ENCODE assay signal across 23 mouse cellular contexts in genomic region chr2:128169486-128169885, GRCm38 (mm10).
"Had no signal": no experiment of that assay in that cellular context is flagged by ENCODE, and none has a peak within 500 bp of the region (broad histone marks: within the 10 kb centered on the region; RNA-seq: fewer than 3 reads in every experiment).

No protein-coding gene starts in this region.

- ATAC-seq: hindbrain, postnatal 0 days; intestine, embryonic 16.5 days had no signal

- H3K27me3 ChIP-seq: heart, embryonic 13.5 days; heart, embryonic 15.5 days; hindbrain, embryonic 13.5 days; hindbrain, embryonic 15.5 days; kidney, embryonic 15.5 days; limb, embryonic 13.5 days; limb, embryonic 15.5 days had no signal

- H3K4me2 ChIP-seq: heart, embryonic 11.5 days; heart, embryonic 13.5 days; heart, embryonic 15.5 days; hindbrain, embryonic 13.5 days; hindbrain, embryonic 15.5 days; kidney, embryonic 15.5 days; limb, embryonic 13.5 days; limb, embryonic 15.5 days had no signal

- H3K9ac ChIP-seq: heart, embryonic 13.5 days; heart, embryonic 15.5 days; hindbrain, embryonic 13.5 days; hindbrain, embryonic 15.5 days; kidney, embryonic 15.5 days; limb, embryonic 13.5 days; limb, embryonic 15.5 days; liver, embryonic 14.5 days had no signal

- H3K27ac ChIP-seq: heart, adult 2 months; heart, embryonic 13.5 days; heart, embryonic 15.5 days; hindbrain, embryonic 13.5 days; hindbrain, embryonic 15.5 days; hindbrain, postnatal 0 days; kidney, embryonic 15.5 days; kidney, postnatal 0 days; limb, embryonic 13.5 days; limb, embryonic 15.5 days; liver, embryonic 14.5 days had no signal

- DNase-seq: gastrocnemius, postnatal 14 days; gastrocnemius, postnatal 36 days; heart, adult 11 months; heart, adult 2 months; heart, postnatal 14 days; heart, postnatal 36 days; kidney, adult 11 months; kidney, adult 2 months; kidney, adult 9 months; kidney, postnatal 14 days; kidney, postnatal 36 days had no signal

- H3K9me3 ChIP-seq: heart, embryonic 13.5 days; heart, embryonic 15.5 days; hindbrain, embryonic 13.5 days; hindbrain, embryonic 15.5 days; kidney, embryonic 15.5 days; limb, embryonic 13.5 days; limb, embryonic 15.5 days had no signal

- H3K36me3 ChIP-seq: heart, embryonic 13.5 days; heart, embryonic 15.5 days; hindbrain, embryonic 13.5 days; hindbrain, embryonic 15.5 days; kidney, embryonic 15.5 days; limb, embryonic 13.5 days; limb, embryonic 15.5 days had no signal

- H3K4me3 ChIP-seq: heart, adult 2 months; heart, embryonic 13.5 days; heart, embryonic 15.5 days; hindbrain, embryonic 13.5 days; hindbrain, embryonic 15.5 days; kidney, embryonic 15.5 days; limb, embryonic 13.5 days; limb, embryonic 15.5 days had no signal
